Comparison of ENCODE assay signal across 8 mouse cellular contexts in the genomic region with DNA sequence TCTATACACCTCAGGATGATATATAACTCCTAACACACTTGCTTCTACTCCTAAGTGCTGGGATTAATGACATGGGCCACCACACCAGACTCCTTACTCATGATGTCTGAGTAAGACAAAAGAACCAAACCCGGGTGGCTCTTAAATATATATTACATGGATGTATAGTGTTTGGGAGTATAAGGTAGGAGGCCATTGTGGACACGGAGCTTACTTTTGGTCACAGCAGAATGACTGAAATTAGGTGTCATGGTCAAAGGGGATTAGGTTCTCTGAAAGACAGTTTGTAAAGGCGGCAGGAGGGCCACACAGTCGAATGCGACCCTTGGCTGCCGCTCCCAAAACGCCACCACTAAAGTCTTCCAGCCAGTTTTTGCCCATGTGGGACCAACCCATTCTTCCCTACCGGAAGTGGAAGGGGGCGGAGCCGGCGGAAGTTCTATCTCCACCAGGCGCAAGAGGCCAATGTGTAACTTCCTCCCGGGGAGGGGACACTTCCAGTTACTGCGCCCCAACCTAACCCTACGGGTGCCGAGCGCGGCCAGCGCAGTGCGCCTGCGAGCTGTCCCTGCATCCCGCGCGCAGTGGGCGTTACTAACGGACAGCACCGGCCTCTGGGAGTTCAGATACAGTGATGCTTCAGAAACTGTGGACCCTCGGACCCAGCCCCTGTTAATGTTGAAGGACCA. TPM values are rescaled to one million over a fixed set of nuclear protein-coding genes. Genes with fewer than 3 reads are reported as not detected.
A peak's percentile ranks its signal among the peaks of the same experiment; 100 is the strongest.
DNase-seq lines count a peak whose midpoint lies in the region; ATAC-seq lines count a peak whose summit lies in the region.

No protein-coding gene starts in this region.

- WGBS in heart, embryonic 10.5 days, result 17% methylated on average over 28 of the region's 28 CpGs
- 26% methylated on average over 28 of the region's 28 CpGs for WGBS in kidney, embryonic 15.5 days

- DNase-seq in 416B (ENCODE audit: low read depth) (peak; percentile 90), liver (peak; percentile 82)
- DNase-seq in brain, adult 2 months (ENCODE audit: low read depth, low spot score), result peak; percentile 98
- DNase-seq in heart, embryonic 10.5 days (ENCODE audit: low spot score), result peak; percentile 94
- peak; percentile 78 to 87 for DNase-seq in spleen, postnatal 4 days (ENCODE audit: low spot score in 2 of 2)

- H3K4me1 ChIP-seq in heart, embryonic 10.5 days, result peaks cover 11% of the 10 kb centered on the region; the same call in 1 of the 2 replicates
- H3K4me1 ChIP-seq in kidney, embryonic 15.5 days, result peaks cover 8% of the 10 kb centered on the region

- peak overlapping the region; percentile 61 for H3K4me3 ChIP-seq in heart, embryonic 10.5 days
- H3K4me3 ChIP-seq in kidney, embryonic 15.5 days (replicated peaks), result peak overlapping the region; percentile 53

- peak; percentile 44; the same call in 1 of the 2 replicates for ATAC-seq in erythroblast, adult 5-6 weeks (replicated peaks; ENCODE audit: low FRiP score, poor library complexity, severe bottlenecking)
- peak; percentile 97 for ATAC-seq in kidney, embryonic 15.5 days (replicated peaks; ENCODE audit: low FRiP score)
- ATAC-seq in monocyte, adult 5-6 weeks (replicated peaks; ENCODE audit: insufficient number of reproducible peaks, low FRiP score, low TSS enrichment, poor library complexity, severe bottlenecking), result peak; percentile 94

- peak overlapping the region; percentile 72 for H3K4me2 ChIP-seq in kidney, embryonic 15.5 days

- H3K27ac ChIP-seq in heart, embryonic 10.5 days, result peak overlapping the region; percentile 73
- H3K27ac ChIP-seq in kidney, embryonic 15.5 days, result peak overlapping the region; percentile 37

- H3K9ac ChIP-seq in kidney, embryonic 15.5 days, result peak overlapping the region; percentile 56

- 0 out of 2 replicates have a peak, but pooled peaks cover 4% of the 10 kb centered on the region for H3K27me3 ChIP-seq in heart, embryonic 10.5 days (ENCODE audit: insufficient read depth, poor library complexity, severe bottlenecking)
- H3K27me3 ChIP-seq in kidney, embryonic 15.5 days, result no peaks in the 10 kb centered on the region

- H3K36me3 ChIP-seq in heart, embryonic 10.5 days, result no peaks in the 10 kb centered on the region
- no peaks in the 10 kb centered on the region for H3K36me3 ChIP-seq in kidney, embryonic 15.5 days

- H3K9me3 ChIP-seq in heart, embryonic 10.5 days, result no peaks in the 10 kb centered on the region
- no peaks in the 10 kb centered on the region for H3K9me3 ChIP-seq in kidney, embryonic 15.5 days (replicated peaks)

RNA-seq across cellular contexts. Expression of a gene that starts 25.8 kb away (rescaled TPM):
- 6.1 and 9.6 TPM in 2 replicates for total RNA-seq in erythroblast, adult 5-6 weeks (2015; ENCODE audit: low replicate concordance)
- 3.6 and 17.0 TPM in 2 replicates for total RNA-seq in erythroblast, adult 5-6 weeks (2017; ENCODE audit: low replicate concordance)
- 15.7 and 15.9 TPM in 2 replicates for polyA plus RNA-seq in heart, embryonic 10.5 days (2016; fragmentation: Nextera tagmentation; extraction: Ambion mirVana)
- 17.9 and 19.0 TPM in 2 replicates for polyA plus RNA-seq in kidney, embryonic 15.5 days (2015; fragmentation: Nextera tagmentation; extraction: Ambion mirVana)
- total RNA-seq in monocyte, adult 5-6 weeks (2017), result 10.6 to 19.8 TPM (median 19.1 TPM) in 3 replicates

RNA-seq across cellular contexts. Expression of a gene that starts 59.7 kb away (rescaled TPM):
- 338 and 412 TPM in 2 replicates for total RNA-seq in erythroblast, adult 5-6 weeks (2015; ENCODE audit: low replicate concordance)
- total RNA-seq in erythroblast, adult 5-6 weeks (2017; ENCODE audit: low replicate concordance), result 746 and 827 TPM in 2 replicates
- polyA plus RNA-seq in heart, embryonic 10.5 days (2016; fragmentation: Nextera tagmentation; extraction: Ambion mirVana), result 38.0 and 41.0 TPM in 2 replicates
- polyA plus RNA-seq in kidney, embryonic 15.5 days (2015; fragmentation: Nextera tagmentation; extraction: Ambion mirVana), result 41.1 and 43.3 TPM in 2 replicates
- 47.6 to 48.1 TPM (median 48.0 TPM) in 3 replicates for total RNA-seq in monocyte, adult 5-6 weeks (2017)

Comparison
In these comparisons a context has a peak if more than half of its experiments do, and no peak if none do; other contexts are left out.
1. Peak in every context shown above with its lines: DNase-seq, ATAC-seq, H3K4me3 ChIP-seq and H3K27ac ChIP-seq.
2. ATAC-seq: peak in every context shown above with its lines; median percentile 97 in kidney, embryonic 15.5 days; 94 in monocyte, adult 5-6 weeks; 44 in erythroblast, adult 5-6 weeks.